Mouse (Mus musculus): Measurements from ENCODE around the gene Kif11.

Kif11 gene

GRCm38 (mm10) chr19:37376841-37377240, 638 bp downstream of the Kif11 start:
- in situ Hi-C loops (cut with MboI; ENCODE audit: low sequenced_read_pairs), result no loop called here

DNA sequence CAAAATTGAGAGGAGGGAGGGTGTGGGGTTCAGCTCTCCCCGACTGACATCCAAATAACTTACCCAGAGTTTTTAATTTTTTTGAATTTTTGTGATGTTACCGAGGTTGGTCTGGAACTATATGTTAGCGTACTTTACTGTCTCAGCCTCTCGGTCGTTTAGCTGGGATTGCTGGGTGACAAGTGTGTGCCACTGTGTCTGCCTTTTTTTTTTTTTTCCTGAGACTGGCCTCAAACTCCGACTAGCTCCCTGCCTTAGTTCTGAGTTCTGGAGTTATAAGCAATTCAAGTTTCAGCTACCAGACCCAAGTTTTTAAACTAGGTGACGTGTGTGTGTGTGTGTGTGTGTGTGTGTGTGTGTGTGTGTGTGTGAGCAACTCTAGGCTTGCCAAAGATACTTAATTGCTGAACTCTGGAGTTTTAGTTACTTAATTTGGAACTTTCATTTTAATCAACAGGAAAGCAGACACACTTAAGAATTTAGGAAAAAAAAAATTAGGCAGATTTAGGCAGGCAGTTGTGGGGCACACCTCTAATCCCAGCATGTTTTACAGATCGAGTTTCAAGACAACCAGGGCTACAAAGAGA, 1.3 kb downstream of the Kif11 start:
- in situ Hi-C loops (cut with MboI; ENCODE audit: low sequenced_read_pairs), result no loop called here

DNA sequence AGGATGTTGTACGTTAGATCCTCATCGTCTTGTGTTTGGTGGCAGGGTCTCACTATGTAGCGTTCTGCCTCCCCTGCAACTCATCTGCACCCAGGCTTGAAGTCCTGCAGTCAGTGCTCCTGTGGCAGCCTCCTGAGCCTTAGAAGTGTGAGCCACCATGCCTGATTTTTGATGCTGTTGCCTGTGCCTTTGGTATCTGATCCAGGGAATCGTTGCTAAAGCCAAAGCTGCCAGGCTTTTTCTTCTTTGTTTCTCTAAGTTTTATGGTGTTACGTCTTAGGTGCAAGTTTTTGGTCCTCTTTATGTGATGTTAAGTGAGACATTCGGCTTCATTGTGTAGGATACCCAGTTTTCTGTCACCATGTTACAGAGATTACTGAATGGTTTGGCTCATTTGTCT, 2.6 kb downstream of the Kif11 start:
- in situ Hi-C loops (cut with MboI; ENCODE audit: low sequenced_read_pairs), result no loop called here

GRCm38 (mm10) chr19:37386126-37386525, 9.9 kb downstream of the Kif11 start:
- in situ Hi-C loops (cut with MboI; ENCODE audit: low sequenced_read_pairs), result no loop called here

DNA sequence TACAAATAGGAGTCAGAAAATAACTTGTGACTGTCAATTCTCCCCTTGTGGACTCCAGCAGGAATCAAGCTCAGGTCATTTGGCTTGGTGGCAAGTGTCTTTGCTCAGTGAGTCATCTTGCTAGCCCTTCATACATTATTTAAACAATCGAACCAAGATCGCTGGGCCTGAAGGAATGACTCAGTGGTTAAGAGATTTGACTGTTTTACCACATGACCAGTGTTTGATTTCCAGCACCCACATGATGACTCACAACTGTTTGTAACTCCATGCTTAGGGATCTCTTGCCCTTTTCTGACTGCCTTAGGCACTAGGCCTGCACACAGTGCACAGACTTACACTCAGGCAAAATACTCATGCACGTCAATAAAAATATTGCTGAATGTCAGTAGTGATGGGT, 15.7 kb downstream of the Kif11 start:
- in situ Hi-C loops (cut with MboI; ENCODE audit: low sequenced_read_pairs), result no loop called here

DNA sequence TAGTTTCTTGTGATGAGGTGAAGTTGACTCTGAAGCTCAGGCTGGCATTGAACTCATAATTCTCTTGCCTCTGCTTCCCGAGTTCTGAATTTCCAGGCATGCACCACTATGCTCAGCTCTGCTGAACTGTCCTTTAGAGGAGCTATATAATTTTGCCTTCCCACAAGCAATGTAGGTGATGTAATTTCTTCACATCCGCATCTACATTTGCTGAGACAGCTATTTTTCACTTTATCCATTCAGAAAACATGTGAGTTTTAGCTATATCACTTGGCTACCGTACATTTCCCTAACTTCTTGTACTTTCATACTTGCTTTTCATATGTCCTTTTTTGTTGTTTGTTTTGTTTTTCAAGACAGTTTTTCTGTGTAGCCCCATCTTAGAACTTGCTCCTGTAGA, 20.1 kb downstream of the Kif11 start:
- in situ Hi-C loops (cut with MboI; ENCODE audit: low sequenced_read_pairs), result no loop called here

GRCm38 (mm10) chr19:37400936-37401335, 24.7 kb downstream of the Kif11 start:
- in situ Hi-C loops (cut with MboI; ENCODE audit: low sequenced_read_pairs), result no loop called here

DNA sequence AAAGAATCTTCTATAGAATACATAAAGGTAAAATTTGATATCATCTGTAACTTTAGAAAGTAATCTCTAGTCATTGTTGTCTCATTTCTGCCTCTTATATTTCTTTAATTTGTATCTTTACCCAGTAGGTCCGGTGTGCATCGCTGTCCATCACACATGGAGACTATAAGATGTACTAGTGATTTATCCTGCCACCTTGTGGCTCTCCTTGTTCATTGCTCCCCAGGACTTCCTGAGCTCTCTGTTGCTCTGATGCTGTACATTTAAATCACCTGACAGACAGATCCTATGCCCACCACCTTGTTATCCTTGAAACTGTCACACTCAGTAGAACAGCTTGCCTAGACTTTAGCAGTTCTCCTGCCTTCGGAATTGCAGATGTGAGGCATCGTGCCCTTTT, 42.1 kb downstream of the Kif11 start:
- in situ Hi-C loops (cut with MboI; ENCODE audit: low sequenced_read_pairs), result no loop called here

DNA sequence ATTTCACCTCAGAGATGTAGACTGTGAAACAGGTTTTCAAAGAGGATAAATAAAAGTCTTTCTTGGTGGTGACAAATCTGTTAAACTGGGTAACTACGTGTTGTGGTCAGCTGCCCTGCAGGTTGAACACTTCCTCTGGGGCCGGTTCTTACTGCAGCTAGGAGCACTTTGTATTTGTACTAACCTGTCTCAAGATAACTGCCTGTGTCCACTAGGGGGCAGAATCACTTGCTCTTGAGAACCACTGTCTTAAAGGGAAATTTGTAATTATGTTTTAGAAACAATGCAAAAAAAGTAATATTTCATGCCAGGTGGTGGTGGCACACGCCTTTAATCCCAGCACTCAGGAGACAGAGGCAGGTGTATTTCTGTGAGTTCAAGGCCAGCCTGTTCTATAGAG, 43.4 kb downstream of the Kif11 start:
- in situ Hi-C loops (cut with MboI; ENCODE audit: low sequenced_read_pairs), result no loop called here

- in situ Hi-C loops (cut with MboI; ENCODE audit: low sequenced_read_pairs), result no loop called here
Observed at GRCm38 (mm10) chr19:37428589-37428988, 52.4 kb downstream of the Kif11 start.

DNA sequence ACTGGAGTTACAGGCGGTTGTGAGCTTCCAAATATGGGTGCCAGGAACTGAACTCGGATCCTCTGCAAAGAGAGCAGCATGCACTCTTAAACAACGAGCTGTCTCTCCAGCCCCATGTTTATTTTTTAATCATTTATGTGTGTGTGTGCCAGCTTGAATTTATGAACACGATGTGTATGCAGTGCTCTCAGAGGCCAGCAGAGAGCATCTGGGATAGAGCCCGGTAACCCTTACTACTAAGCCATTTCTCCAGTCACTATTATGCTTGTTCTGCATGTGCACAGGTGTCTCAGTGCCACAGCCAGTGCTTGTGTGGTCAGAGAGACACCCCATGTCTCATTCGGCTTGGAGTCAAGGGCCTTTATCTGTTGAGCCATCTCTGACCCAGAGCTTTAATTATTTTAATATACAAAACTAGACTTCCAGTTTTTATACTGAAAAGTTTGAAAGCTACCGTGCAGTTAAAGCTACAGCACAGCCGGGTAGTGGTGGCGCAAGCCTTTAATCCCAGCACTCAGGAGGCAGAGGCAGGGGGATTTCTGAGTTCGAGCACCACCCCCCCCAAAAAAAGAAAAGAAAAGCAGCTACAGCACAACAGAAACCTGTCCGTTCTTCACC, 55.0 kb downstream of the Kif11 start:
- in situ Hi-C loops (cut with MboI; ENCODE audit: low sequenced_read_pairs), result no loop called here

- in situ Hi-C loops (cut with MboI; ENCODE audit: low sequenced_read_pairs), result no loop called here
Observed at GRCm38 (mm10) chr19:37432868-37433570, 56.8 kb downstream of the Kif11 start.

GRCm38 (mm10) chr19:37433895-37434262, 57.7 kb downstream of the Kif11 start:
- in situ Hi-C loops (cut with MboI; ENCODE audit: low sequenced_read_pairs), result no loop called here

DNA sequence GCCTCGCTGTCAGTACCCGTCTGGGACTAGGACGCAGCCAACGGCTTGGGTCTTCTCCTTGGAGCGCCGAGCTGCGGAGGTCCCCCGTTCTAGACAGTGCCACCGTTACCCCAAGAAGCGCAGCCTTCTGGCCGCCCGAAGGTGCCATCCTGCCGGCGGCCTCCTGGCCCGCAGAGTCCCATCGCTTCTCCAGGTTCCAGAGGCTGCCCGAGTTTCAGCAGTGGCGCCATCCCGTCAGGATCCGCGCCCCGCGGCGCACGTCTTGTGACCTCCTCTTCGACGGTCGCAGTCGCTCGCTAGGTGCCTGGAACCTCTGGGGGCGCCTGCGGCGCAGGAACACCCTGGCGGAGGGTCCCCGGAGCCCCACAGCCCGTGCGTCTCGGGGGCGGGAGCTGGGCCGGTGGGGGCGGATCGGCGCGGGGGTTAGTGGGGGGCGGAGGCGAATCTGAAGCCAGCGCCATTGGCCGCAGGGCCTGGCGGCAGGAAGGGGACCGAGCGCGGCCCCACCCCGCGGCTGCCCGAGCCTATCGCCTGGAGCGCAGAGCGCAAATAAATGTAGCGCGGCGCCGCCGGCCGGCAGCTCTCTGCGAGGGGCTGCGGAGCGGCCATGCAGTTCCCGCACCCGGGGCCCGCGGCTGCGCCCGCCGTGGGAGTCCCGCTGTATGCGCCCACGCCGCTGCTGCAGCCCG, 58.2 kb downstream of the Kif11 start, which contains the start of gene Hhex:
Hhex (plus strand) TSS at position 548 of the 689 bp plus-strand sequence.
- in situ Hi-C loops (cut with MboI; ENCODE audit: low sequenced_read_pairs), result no loop called here

GRCm38 (mm10) chr19:37435041-37435852, 59.0 kb downstream of the Kif11 start:
- in situ Hi-C loops (cut with MboI; ENCODE audit: low sequenced_read_pairs), result no loop called here

DNA sequence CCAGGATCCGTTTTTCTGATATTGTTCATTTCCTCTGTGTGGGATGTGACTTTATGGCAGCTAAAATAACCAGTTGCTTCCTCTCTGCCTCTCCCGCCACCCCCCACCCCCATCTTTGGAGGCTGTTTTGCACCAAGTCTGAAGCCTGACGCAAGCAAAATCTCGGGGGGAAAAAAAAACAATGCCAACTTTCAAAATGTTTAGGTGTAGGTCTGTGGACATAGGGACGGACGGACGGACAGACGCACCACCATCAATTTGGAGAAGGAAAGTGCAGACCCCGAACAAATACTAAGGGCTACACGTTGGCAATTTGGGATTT, 59.6 kb downstream of the Kif11 start:
- in situ Hi-C loops (cut with MboI; ENCODE audit: low sequenced_read_pairs), result no loop called here

DNA sequence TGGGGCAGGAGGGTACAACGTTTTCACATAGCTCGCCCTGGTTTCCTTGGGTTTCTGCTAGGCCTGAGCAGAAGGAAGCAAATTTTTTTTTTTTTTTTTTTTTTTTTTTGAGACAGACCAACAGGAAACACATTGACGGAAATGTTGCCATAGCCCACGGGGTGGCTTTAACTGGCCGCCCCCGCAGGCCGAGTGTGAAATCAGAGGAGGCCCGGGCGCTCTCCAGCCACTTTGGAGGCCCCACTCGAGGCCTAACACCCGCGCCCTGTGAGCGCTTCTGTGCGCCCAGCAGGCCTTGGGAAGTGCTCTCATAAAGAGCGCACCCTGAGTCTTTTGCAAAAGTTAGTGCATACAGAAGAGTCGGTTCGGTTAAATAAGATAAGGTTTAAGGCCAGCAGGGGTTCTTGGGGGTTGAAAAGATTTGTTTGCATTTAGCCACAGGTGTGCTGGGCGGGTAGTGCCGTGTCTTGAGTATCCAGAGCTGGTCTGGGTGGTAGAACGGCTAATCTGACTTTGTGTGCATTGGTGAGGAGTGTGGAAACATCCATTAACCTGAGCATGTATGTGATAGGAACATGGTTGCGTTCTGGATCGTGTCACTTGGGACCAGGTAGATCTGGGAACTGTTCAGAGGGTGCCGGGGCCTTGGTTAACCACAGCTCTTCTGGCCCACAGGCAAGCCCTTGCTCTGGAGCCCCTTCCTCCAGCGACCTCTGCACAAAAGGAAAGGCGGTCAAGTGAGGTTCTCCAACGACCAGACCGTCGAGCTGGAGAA, 60.5 kb downstream of the Kif11 start:
- in situ Hi-C loops (cut with MboI; ENCODE audit: low sequenced_read_pairs), result no loop called here

- in situ Hi-C loops (cut with MboI; ENCODE audit: low sequenced_read_pairs), result no loop called here
Observed at GRCm38 (mm10) chr19:37437289-37437606, 61.0 kb downstream of the Kif11 start.

DNA sequence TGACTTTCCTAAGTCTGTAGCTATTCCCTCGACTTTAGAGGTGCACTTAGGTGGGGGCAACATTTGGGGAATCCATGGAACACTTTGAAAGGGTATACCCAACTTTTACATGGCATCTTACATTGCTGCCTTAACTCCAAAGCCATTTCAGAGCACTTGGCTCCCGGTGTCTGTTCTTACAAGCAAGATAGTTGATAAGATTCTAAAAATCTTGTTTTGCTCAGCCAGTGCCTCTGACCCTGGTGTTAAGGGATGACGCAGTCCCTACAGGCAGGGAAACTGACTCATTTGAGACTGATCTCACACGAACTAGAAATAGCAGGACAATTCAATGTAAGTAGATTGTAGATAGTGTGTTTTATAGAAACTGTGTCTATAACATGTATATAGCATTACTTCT, 64.0 kb downstream of the Kif11 start:
- in situ Hi-C loops (cut with MboI; ENCODE audit: low sequenced_read_pairs), result no loop called here

GRCm38 (mm10) chr19:37440708-37441475, 64.7 kb downstream of the Kif11 start:
- in situ Hi-C loops (cut with MboI; ENCODE audit: low sequenced_read_pairs), result no loop called here

Data from CH12F3 (cell line).